Mouse (Mus musculus) ES-CJ7 (cell line): Measurements from ENCODE around the gene Mrps10.
"Not testable (repeated sequence)": the region's sequence is repeated elsewhere in the genome, so short reads cannot be mapped to it uniquely, and the experiment has no call there.

ENCODE experiments used
- DNase-seq: peaks from one replicate; pipeline ENCODE4 v3.0.0; 2011; ENCODE audit warnings: low read depth, low spot score

Mrps10 gene

DNA sequence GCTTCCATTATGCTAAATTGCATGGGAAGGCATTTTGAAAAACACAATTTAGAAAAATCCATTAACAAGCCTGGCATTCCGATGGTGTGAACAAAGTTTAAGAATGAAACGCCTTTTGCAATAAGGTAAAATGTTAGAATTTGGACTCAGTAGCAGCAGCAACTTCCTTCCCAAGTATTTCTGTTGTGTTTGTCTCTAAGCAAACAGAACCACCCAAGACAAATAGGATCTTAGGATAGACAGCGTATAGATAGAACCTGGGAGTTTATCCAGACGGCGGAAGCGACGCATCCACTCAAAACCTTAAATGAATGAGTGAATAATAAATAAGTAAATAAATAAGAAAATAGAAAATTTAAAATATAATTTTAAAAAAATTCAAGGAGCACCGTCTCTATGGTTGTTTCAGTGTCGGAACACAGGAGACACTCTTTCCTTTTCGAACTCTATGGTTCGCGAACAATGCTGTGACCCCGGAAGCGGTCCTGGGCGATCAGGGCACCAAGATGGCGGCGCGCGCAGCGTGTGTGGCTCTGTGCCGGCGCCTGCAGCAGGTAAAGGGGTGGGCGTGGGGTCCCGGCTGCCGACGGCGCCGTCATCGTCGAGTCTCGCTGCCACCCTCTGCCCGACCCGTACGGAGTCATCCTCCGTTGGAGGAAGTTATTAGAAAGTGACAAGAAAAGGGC is at the start of gene Mrps10:
Gene Mrps10 (plus strand): TSS at position 487 of the 686 bp plus-strand sequence.
- DNase-seq, result peak; percentile 95

- DNase-seq, result no peak
Measured at GRCm38 (mm10) chr17:47318972-47319625, 49.6 kb upstream of the Mrps10 start.

- no peak for DNase-seq
Measured at GRCm38 (mm10) chr17:47319761-47320160, 48.9 kb upstream of the Mrps10 start.

- DNase-seq, result peak; percentile 24
Measured at GRCm38 (mm10) chr17:47322128-47322990, 46.3 kb upstream of the Mrps10 start.

GRCm38 (mm10) chr17:47322991-47323295 is 45.7 kb upstream of the Mrps10 start:
- DNase-seq, result no peak

- DNase-seq, result no peak
Measured at GRCm38 (mm10) chr17:47327559-47327958, 41.1 kb upstream of the Mrps10 start.

- peak; percentile 64 for DNase-seq
Measured at GRCm38 (mm10) chr17:47327969-47328368, 40.7 kb upstream of the Mrps10 start.

- no peak for DNase-seq
Measured at GRCm38 (mm10) chr17:47328552-47329343, 39.9 kb upstream of the Mrps10 start.

GRCm38 (mm10) chr17:47330616-47331015 is 38.1 kb upstream of the Mrps10 start:
- DNase-seq, result peak; percentile 33

DNA sequence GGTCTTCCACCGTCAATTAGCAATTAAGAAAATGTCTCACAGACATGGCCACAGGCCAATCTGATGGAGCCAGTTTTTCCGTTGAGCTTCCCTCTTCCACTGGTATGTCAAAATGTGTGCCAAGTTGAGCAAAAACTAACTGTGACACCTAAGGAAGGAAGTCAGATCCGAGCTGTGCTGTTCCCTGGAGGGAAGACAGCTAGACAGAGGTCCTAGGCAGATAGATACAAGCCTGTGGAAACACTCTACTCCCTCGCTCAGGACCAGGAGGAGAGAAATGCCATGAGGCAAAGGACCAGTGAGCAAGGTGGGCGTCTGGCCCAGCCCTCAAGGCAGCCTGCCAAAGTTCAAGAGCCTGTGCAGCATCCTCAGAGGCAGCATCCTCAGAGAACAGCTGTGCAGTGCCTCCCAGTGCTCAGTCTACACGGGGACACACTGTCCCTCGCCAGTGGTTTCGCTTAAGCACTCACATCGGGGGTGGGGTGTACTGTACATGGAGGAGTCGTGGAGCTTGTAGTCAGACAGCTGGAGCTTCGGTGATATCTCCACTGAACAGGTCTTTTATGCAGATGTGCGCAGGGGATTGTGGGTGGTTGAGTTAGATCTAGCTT is 36.6 kb upstream of the Mrps10 start:
- DNase-seq, result peak; percentile 31

DNA sequence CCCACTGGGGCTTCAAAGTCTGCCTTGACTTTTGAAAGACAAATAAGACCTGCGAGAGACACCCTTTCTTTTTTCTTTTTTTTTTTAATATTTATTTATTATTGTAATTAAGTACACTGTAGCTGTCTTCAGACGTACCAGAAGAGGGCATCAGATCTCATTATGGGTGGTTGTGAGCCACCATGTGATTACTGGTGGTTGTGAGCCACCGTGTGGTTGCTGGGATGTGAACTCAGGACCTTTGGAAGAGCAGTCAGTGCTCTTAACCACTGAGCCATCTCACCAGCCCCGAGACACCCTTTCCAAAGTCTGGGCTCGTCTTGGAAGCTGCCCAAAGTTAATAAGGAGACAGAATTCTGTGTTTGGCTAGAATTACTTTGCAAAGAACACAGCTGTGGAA is 36.0 kb upstream of the Mrps10 start:
- not testable (repeated sequence) for DNase-seq

- no peak for DNase-seq
Measured at GRCm38 (mm10) chr17:47333409-47333808, 35.3 kb upstream of the Mrps10 start.

GRCm38 (mm10) chr17:47343121-47343520 is 25.6 kb upstream of the Mrps10 start:
- DNase-seq, result no peak

DNA sequence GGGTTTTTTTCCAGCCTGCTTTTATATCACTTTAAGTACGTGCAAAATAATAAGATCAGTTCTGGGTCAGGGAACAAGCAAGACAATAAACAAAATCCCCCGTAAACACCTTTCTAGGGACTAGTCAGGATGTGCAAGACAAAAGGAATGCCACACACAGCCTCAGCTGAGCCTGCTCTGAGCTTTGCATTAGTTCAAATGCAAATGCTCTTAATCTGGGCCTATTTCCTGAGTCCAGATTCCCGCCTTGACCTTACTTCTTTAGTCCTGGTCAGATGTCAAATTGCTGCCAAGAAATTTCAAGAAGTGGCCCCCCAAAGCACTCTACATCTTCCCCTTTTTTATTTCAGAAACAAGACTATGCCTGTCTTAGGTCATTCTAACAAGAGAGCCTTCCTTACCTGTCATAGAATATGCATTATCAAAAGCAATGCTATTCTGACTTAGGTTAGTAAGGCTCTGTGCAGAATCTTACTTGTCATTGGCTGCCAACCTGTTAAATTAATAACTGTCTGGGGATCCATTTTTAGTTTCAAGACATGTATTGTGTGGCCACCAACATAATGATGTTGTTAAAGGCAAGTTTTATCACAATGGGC is 18.9 kb upstream of the Mrps10 start:
- peak; percentile 82 for DNase-seq

DNA sequence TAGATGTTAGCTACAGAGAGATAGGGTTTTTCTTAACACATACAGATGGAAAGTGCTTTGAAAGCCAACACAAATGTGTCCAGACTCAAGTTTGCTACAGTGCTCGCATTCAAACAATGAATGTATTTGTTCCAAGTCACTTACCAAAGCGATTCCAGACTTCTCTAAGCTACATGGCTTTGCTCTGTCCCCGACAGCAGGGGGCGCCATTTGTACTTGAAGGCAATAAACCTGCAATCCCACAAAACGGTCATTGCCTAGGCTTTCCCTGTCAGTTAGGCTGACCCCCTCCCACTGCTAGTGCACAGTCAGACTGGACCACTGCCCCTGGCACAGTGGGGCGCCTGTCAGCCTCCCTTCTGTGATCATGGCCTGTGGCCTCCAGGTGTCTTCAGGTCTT is 8.7 kb upstream of the Mrps10 start:
- peak; percentile 72 for DNase-seq

DNA sequence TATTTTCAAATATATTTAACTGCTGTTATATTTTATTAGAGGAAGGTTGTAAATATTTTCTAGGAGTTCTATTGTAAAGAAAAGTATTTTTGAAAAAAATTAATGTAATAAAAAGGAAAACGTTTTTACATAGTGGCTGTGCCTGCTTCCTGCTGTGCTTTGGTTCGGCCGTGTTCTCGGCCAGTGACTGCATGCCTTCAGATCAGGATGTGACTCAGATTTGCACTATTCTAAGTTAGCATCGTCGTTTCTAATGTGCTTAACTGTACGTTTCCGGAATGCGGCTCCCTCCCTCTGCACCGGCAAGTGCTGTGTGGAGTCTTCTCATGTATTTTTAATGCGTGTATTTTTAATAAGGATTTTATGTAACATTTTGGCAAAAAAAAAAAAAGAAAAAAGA is 7.3 kb upstream of the Mrps10 start:
- no peak for DNase-seq

GRCm38 (mm10) chr17:47369087-47369443 is 378 bp downstream of the Mrps10 start:
- DNase-seq, result no peak

- DNase-seq, result peak; percentile 86
Measured at GRCm38 (mm10) chr17:47371451-47371850, 2.8 kb downstream of the Mrps10 start.

GRCm38 (mm10) chr17:47373991-47374390 is 5.3 kb downstream of the Mrps10 start:
- no peak for DNase-seq

DNA sequence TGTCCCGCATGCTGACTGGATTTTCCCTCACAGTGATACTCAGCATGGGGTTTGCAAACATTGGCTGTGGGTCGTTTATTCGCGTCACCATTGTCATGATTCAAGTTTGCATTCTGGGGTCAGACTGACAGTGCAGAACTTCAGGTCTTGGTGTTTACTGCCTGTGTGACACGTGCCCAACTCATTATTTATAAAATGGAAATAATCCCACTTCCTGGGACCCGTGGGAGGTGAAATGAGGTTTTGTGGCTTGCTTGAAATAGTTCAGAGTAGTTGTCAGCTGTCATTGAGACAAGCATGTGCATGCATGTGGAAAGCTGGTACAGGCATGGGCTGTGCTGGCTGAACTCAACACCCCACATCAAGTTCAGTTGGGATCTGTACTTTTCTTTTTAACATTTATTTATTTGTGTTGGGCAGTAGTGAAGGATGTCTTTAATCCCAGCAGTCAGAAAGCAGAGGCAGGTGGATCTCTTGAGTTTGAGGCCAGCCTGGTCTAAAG is 8.1 kb downstream of the Mrps10 start:
- no peak for DNase-seq

DNA sequence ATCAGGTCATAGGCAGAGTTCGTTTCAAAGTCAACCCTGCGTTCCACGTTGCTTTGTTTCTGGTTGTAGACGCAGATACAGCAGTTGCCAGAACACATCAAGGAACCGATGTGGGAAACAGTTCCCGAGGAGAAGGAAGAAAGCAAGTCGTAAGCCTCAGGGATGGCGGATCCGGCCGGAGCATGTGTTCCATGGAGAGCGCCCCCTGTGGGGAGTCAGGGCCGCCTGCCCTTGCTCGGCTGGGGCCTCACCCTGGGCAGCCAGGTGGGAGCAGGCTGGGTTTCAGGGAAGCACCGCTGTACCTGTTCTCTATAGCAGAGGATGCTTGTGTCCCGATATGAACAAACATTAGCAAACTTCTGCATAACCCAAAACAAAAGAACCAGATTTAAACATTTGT is 9.4 kb downstream of the Mrps10 start:
- peak; percentile 48 for DNase-seq
